Mouse (Mus musculus) kidney, adult 2 months (tissue): ENCODE results near the gene App.

ENCODE experiments used
- CTCF ChIP-seq: fragments of 200-500 bp; conservative IDR thresholded peaks from 2 replicates; pipeline ENCODE4 v1.5.1; 2011; ENCODE audit warnings: low read depth, mild to moderate bottlenecking, control low read depth, low read length, moderate library complexity, mixed read lengths; ENCODE audit not compliant: insufficient read depth, insufficient read length
- POLR2A ChIP-seq: fragments of 200-500 bp; IDR thresholded peaks from one replicate; pipeline ENCODE4 v1.6.1; 2011; ENCODE audit warnings: low read depth, low read length, control low read depth

DNA sequence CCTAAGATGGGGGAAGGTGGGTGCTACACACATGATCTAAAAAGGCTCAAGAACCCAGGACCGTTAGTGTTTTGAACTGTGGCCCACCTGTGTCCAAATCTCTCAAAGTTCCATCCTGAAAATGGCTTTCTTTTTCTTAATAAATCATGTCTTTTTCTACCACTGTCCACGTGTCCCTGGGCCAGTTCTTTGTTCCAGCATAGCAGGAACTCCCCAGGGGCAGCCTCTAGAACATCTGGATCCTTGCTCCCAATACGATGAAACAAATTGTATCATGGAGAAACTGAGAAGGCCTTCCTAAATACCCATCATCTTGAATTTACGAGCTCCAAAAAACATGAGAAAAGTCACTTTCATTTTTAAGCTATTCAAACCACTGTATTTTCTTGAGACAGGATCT, 182.6 kb downstream of the App start:
- no peak for TF ChIP-seq POLR2A
- TF ChIP-seq CTCF, result no peak
